Mouse (Mus musculus) limb, embryonic 15.5 days (tissue): ENCODE results near the gene Akt2. TPM values are rescaled to one million over a fixed set of nuclear protein-coding genes. Genes with fewer than 3 reads are reported as not detected.

Experiments
- ATAC-seq: fragments of 200-750 bp; cut with Nextera tagmentation; 2 replicates; pipeline ENCODE4 v1.8.0; 2017; ENCODE audit warnings: low read depth, moderate TSS enrichment; ENCODE audit not compliant: insufficient number of reproducible peaks, low FRiP score, low TSS enrichment
- H3K27ac ChIP-seq: fragments of 300-500 bp; sonication (generic); 2 replicates; pipeline ENCODE4 v1.5.1; 2015; ENCODE audit warnings: moderate library complexity, mild to moderate bottlenecking, inconsistent platforms
- H3K27me3 ChIP-seq: fragments of 300-500 bp; sonication (generic); 2 replicates; pipeline ENCODE4 v1.6.1; 2015; ENCODE audit warnings: inconsistent platforms
- H3K36me3 ChIP-seq: fragments of 300-500 bp; sonication (generic); 2 replicates; pipeline ENCODE4 v1.6.1; 2015; ENCODE audit warnings: inconsistent platforms
- H3K4me1 ChIP-seq: fragments of 300-500 bp; sonication (generic); 2 replicates; pipeline ENCODE4 v1.6.1; 2015; ENCODE audit warnings: inconsistent platforms
- H3K4me2 ChIP-seq: fragments of 300-500 bp; sonication (generic); 2 replicates; pipeline ENCODE4 v1.6.1; 2015; ENCODE audit warnings: mild to moderate bottlenecking, inconsistent platforms
- H3K4me3 ChIP-seq: fragments of 300-500 bp; sonication (generic); 2 replicates; pipeline ENCODE4 v1.5.1; 2015; ENCODE audit warnings: mild to moderate bottlenecking, inconsistent platforms
- H3K9ac ChIP-seq: fragments of 300-500 bp; sonication (generic); 2 replicates; pipeline ENCODE4 v1.6.1; 2015; ENCODE audit warnings: inconsistent platforms
- H3K9me3 ChIP-seq: fragments of 300-500 bp; sonication (generic); 2 replicates; pipeline ENCODE4 v1.6.1; 2016; ENCODE audit warnings: inconsistent platforms
- WGBS: fragments of 180-500 bp; shearing (Covaris S2); methylation state at CpG from one replicate; pipeline ENCODE4 v1.1.7; 2015; 5-methylcytosine and 5-hydroxymethylcytosine counted together
- polyA plus RNA-seq: library from polyadenylated mRNA; unstranded; fragments of >200 nt; fragmentation: Nextera tagmentation; extraction: Ambion mirVana; gene quantifications from 2 replicates; pipeline ENCODE4 v1.2.1, GENCODE M21; 2015

Gene Akt2
- polyA plus RNA-seq: 108 and 127 TPM in 2 replicates

GRCm38 (mm10) chr7:27591266-27592216 is at the start of gene Akt2:
TSS of gene Akt2 (plus strand) at chr7:27591552.
- no peaks in the 10 kb centered on the region for H3K27me3 ChIP-seq
- H3K4me3 ChIP-seq: peak within 1 kb of the TSS; percentile 74
- H3K4me1 ChIP-seq: peaks cover 29% of the 10 kb centered on the region
- H3K36me3 ChIP-seq: 0 out of 2 replicates have a peak, but pooled peaks cover 8% of the 10 kb centered on the region
- under 1% methylated on average over 60 of the region's 71 CpGs for WGBS
- peak; percentile 91 for ATAC-seq
- no peaks in the 10 kb centered on the region for H3K9me3 ChIP-seq
- peak within 1 kb of the TSS; percentile 61 for H3K4me2 ChIP-seq
- peak within 1 kb of the TSS; percentile 75 for H3K9ac ChIP-seq
- H3K27ac ChIP-seq: peak within 1 kb of the TSS; percentile 99

GRCm38 (mm10) chr7:27541922-27542321 is 49.4 kb upstream of the Akt2 start:
- WGBS: 46% methylated on average over 5 of the region's 5 CpGs

GRCm38 (mm10) chr7:27542392-27543033 is 48.8 kb upstream of the Akt2 start:
- peak; percentile 85; the same call in 1 of the 2 replicates for ATAC-seq
- Histone ChIP-seq H3K27me3 (no peaks in the 10 kb centered on the region), H3K9ac (peak overlapping the region; percentile 35), H3K4me1 (peaks cover 19% of the 10 kb centered on the region), H3K36me3 (peaks cover 31% of the 10 kb centered on the region), H3K4me2 (peak overlapping the region; percentile 81), H3K9me3 (no peaks in the 10 kb centered on the region), H3K27ac (peak overlapping the region; percentile 43; the same call in 1 of the 2 replicates), H3K4me3 (peak overlapping the region; percentile 51)
- WGBS: 1% methylated on average over 30 of the region's 30 CpGs

More at GRCm38 (mm10) chr7:27541922-27542321, 49.4 kb upstream of the Akt2 start:
- ATAC-seq: no peak
- Histone ChIP-seq H3K27me3 (no peaks in the 10 kb centered on the region), H3K9me3 (no peaks in the 10 kb centered on the region), H3K4me1 (peaks cover 19% of the 10 kb centered on the region), H3K9ac (no peak overlapping the region), H3K4me3 (peak overlapping the region; percentile 51), H3K4me2 (peak overlapping the region; percentile 81), H3K27ac (no peak overlapping the region), H3K36me3 (peaks cover 36% of the 10 kb centered on the region)

GRCm38 (mm10) chr7:27543065-27543464 is 48.3 kb upstream of the Akt2 start:
- Histone ChIP-seq H3K9me3 (no peaks in the 10 kb centered on the region), H3K36me3 (peaks cover 25% of the 10 kb centered on the region), H3K4me2 (peak overlapping the region; percentile 81), H3K27me3 (no peaks in the 10 kb centered on the region), H3K4me3 (peak overlapping the region; percentile 51), H3K27ac (peak overlapping the region; percentile 43; the same call in 1 of the 2 replicates), H3K9ac (peak overlapping the region; percentile 35), H3K4me1 (peaks cover 19% of the 10 kb centered on the region)
- ATAC-seq: no peak
- WGBS: 50% methylated on average over 6 of the region's 6 CpGs

- H3K27me3 ChIP-seq: no peaks in the 10 kb centered on the region
- no peak for ATAC-seq
- peaks cover 21% of the 10 kb centered on the region for H3K36me3 ChIP-seq
- 78% methylated on average over 4 of the region's 4 CpGs for WGBS
- no peaks in the 10 kb centered on the region for H3K9me3 ChIP-seq
- no peak overlapping the region for H3K4me2 ChIP-seq
- H3K27ac ChIP-seq: peak overlapping the region; percentile 27; the same call in 1 of the 2 replicates
- H3K4me3 ChIP-seq: no peak overlapping the region
- H3K9ac ChIP-seq: no peak overlapping the region
- peaks cover 19% of the 10 kb centered on the region for H3K4me1 ChIP-seq
Measured at GRCm38 (mm10) chr7:27543851-27544250, 47.5 kb upstream of the Akt2 start.

GRCm38 (mm10) chr7:27544675-27545370 is 46.5 kb upstream of the Akt2 start:
- ATAC-seq: no peak
- H3K27ac ChIP-seq: no peak overlapping the region
- peaks cover 12% of the 10 kb centered on the region for H3K36me3 ChIP-seq
- WGBS: 86% methylated on average over 12 of the region's 12 CpGs
- no peak overlapping the region for H3K4me2 ChIP-seq
- H3K4me1 ChIP-seq: peaks cover 19% of the 10 kb centered on the region
- H3K4me3 ChIP-seq: no peak overlapping the region
- H3K9ac ChIP-seq: no peak overlapping the region
- no peaks in the 10 kb centered on the region for H3K27me3 ChIP-seq
- no peaks in the 10 kb centered on the region for H3K9me3 ChIP-seq

- no peak overlapping the region for H3K9ac ChIP-seq
- 0 out of 2 replicates have a peak, but pooled peaks cover 3% of the 10 kb centered on the region for H3K36me3 ChIP-seq
- no peak for ATAC-seq
- H3K4me2 ChIP-seq: no peak overlapping the region
- peaks cover 13% of the 10 kb centered on the region for H3K4me1 ChIP-seq
- WGBS: 76% methylated on average over 6 of the region's 6 CpGs
- no peak overlapping the region for H3K4me3 ChIP-seq
- H3K27ac ChIP-seq: no peak overlapping the region
- H3K27me3 ChIP-seq: no peaks in the 10 kb centered on the region
- no peaks in the 10 kb centered on the region for H3K9me3 ChIP-seq
Measured at GRCm38 (mm10) chr7:27549597-27549996, 41.8 kb upstream of the Akt2 start.

- H3K9me3 ChIP-seq: no peaks in the 10 kb centered on the region
- H3K4me1 ChIP-seq: peaks cover 17% of the 10 kb centered on the region
- H3K27me3 ChIP-seq: no peaks in the 10 kb centered on the region
- H3K4me3 ChIP-seq: peak overlapping the region; percentile 82
- no peak overlapping the region for H3K9ac ChIP-seq
- WGBS: 45% methylated on average over 5 of the region's 5 CpGs
- H3K36me3 ChIP-seq: peaks cover 10% of the 10 kb centered on the region
- H3K4me2 ChIP-seq: peak overlapping the region; percentile 72
- no peak for ATAC-seq
- H3K27ac ChIP-seq: no peak overlapping the region; the same call in 1 of the 2 replicates
Measured at GRCm38 (mm10) chr7:27552070-27552469, 39.3 kb upstream of the Akt2 start.

GRCm38 (mm10) chr7:27552931-27553513 is 38.3 kb upstream of the Akt2 start, which contains the start of the genes Pld3 and 2310022A10Rik:
TSS of gene Pld3 (minus strand) at chr7:27553218.
TSS of gene 2310022A10Rik (plus strand) at chr7:27553233.
- H3K4me3 ChIP-seq: peak within 1 kb of the TSS; percentile 82
- peak; percentile 99 for ATAC-seq
- peak within 1 kb of the TSS; percentile 72 for H3K4me2 ChIP-seq
- under 1% methylated on average over 41 of the region's 41 CpGs for WGBS
- no peaks in the 10 kb centered on the region for H3K9me3 ChIP-seq
- H3K9ac ChIP-seq: peak within 1 kb of the TSS; percentile 68
- H3K27me3 ChIP-seq: no peaks in the 10 kb centered on the region
- no peak within 1 kb of the TSS; the same call in 1 of the 2 replicates for H3K27ac ChIP-seq
- peaks cover 10% of the 10 kb centered on the region for H3K36me3 ChIP-seq
- peaks cover 17% of the 10 kb centered on the region for H3K4me1 ChIP-seq

- Histone ChIP-seq H3K4me2 (no peak overlapping the region), H3K9me3 (no peaks in the 10 kb centered on the region), H3K9ac (no peak overlapping the region), H3K36me3 (peaks cover 78% of the 10 kb centered on the region), H3K27me3 (no peaks in the 10 kb centered on the region), H3K4me1 (no peaks in the 10 kb centered on the region), H3K27ac (peak overlapping the region; percentile 65), H3K4me3 (no peak overlapping the region)
- WGBS: 66% methylated on average over 8 of the region's 8 CpGs
- ATAC-seq: 0 out of 2 replicates have a peak, but pooled peaks have one; percentile 44
Measured at GRCm38 (mm10) chr7:27560291-27560887, 31.0 kb upstream of the Akt2 start.
